Mouse (Mus musculus): ENCODE measurements around the gene 1600002K03Rik.
A peak's percentile ranks its signal among the peaks of the same experiment; 100 is the strongest.

1600002K03Rik gene

GRCm38 (mm10) chr10:80141243-80141642 lies 31.5 kb upstream of the 1600002K03Rik start:
- peak; percentile 96 to 99 for DNase-seq

- DNase-seq = peak; percentile 98
Observed at GRCm38 (mm10) chr10:80141786-80142529, 30.8 kb upstream of the 1600002K03Rik start.

GRCm38 (mm10) chr10:80142530-80142925 lies 30.2 kb upstream of the 1600002K03Rik start:
- peak; percentile 71 to 87 for DNase-seq

- DNase-seq = no peak
Observed at GRCm38 (mm10) chr10:80143664-80144063, 29.1 kb upstream of the 1600002K03Rik start.

- no peak for DNase-seq
Observed at GRCm38 (mm10) chr10:80144159-80144558, 28.6 kb upstream of the 1600002K03Rik start.

GRCm38 (mm10) chr10:80144864-80145838 lies 27.6 kb upstream of the 1600002K03Rik start:
- peak; percentile 84 to 85 for DNase-seq

GRCm38 (mm10) chr10:80145896-80146295 lies 26.8 kb upstream of the 1600002K03Rik start:
- DNase-seq = peak; percentile 78 to 93

GRCm38 (mm10) chr10:80146568-80147011 lies 26.2 kb upstream of the 1600002K03Rik start:
- DNase-seq = peak in 1 of 2 experiments; percentile 90

GRCm38 (mm10) chr10:80147146-80147718 lies 25.5 kb upstream of the 1600002K03Rik start:
- DNase-seq = no peak

GRCm38 (mm10) chr10:80147719-80148601 lies 24.8 kb upstream of the 1600002K03Rik start, which contains the start of gene Midn:
Gene Midn, plus strand, starts transcription at chr10:80148272.
- peak; percentile 88 to 95 for DNase-seq

GRCm38 (mm10) chr10:80148610-80149290 lies 24.0 kb upstream of the 1600002K03Rik start:
- peak; percentile 92 to 98 for DNase-seq

GRCm38 (mm10) chr10:80149291-80150225 lies 23.2 kb upstream of the 1600002K03Rik start:
- DNase-seq = peak; percentile 99 to 100

GRCm38 (mm10) chr10:80150226-80151210 lies 22.2 kb upstream of the 1600002K03Rik start:
- peak; percentile 43 to 81 for DNase-seq

GRCm38 (mm10) chr10:80151211-80152034 lies 21.3 kb upstream of the 1600002K03Rik start:
- DNase-seq = peak; percentile 88 to 95

GRCm38 (mm10) chr10:80152071-80152872 lies 20.5 kb upstream of the 1600002K03Rik start:
- peak; percentile 75 to 92 for DNase-seq

- DNase-seq = peak; percentile 75 to 93
Observed at GRCm38 (mm10) chr10:80152873-80153260, 19.9 kb upstream of the 1600002K03Rik start.

GRCm38 (mm10) chr10:80153713-80154112 lies 19.0 kb upstream of the 1600002K03Rik start:
- peak; percentile 72 to 87 for DNase-seq
